Mouse (Mus musculus) ES-Bruce4 (cell line): ENCODE results near the gene Hs2st1. TPM values are rescaled to one million over a fixed set of nuclear protein-coding genes. Genes with fewer than 3 reads are reported as not detected.

Experiments
- H3K27ac ChIP-seq: 2 replicates; pipeline ENCODE4 v1.5.1; 2012; ENCODE audit warnings: low read length, inconsistent platforms; ENCODE audit not compliant: insufficient read depth
- H3K27me3 ChIP-seq: 2 replicates; pipeline ENCODE4 v1.6.1; 2012; ENCODE audit warnings: mild to moderate bottlenecking, low read length, inconsistent platforms; ENCODE audit not compliant: control insufficient read depth, poor library complexity, insufficient read depth, severe bottlenecking
- H3K36me3 ChIP-seq: 2 replicates; pipeline ENCODE4 v1.6.1; 2012; ENCODE audit warnings: inconsistent platforms, mild to moderate bottlenecking, low read length, moderate library complexity; ENCODE audit not compliant: control insufficient read depth, poor library complexity, insufficient read depth, severe bottlenecking
- H3K4me1 ChIP-seq: one replicate; pipeline ENCODE4 v1.8.1; 2011; ENCODE audit warnings: low read length; ENCODE audit not compliant: control insufficient read depth, insufficient read depth
- H3K4me3 ChIP-seq: 2 replicates; pipeline ENCODE4 v1.5.1; 2011; ENCODE audit warnings: low read depth, mild to moderate bottlenecking, low read length
- H3K9ac ChIP-seq: 2 replicates; pipeline ENCODE4 v1.6.1; 2012; ENCODE audit warnings: low read depth, mild to moderate bottlenecking, inconsistent platforms; ENCODE audit not compliant: poor library complexity, severe bottlenecking
- H3K9me3 ChIP-seq: replicated peaks from 2 replicates; pipeline ENCODE4 v1.6.1; 2012; ENCODE audit warnings: mild to moderate bottlenecking, low read length, inconsistent platforms; ENCODE audit not compliant: control insufficient read depth, poor library complexity, insufficient read depth, severe bottlenecking
- CTCF ChIP-seq: IDR thresholded peaks from one replicate; pipeline ENCODE4 v1.8.1; 2011; ENCODE audit warnings: low read depth, low read length
- EP300 ChIP-seq: IDR thresholded peaks from 2 replicates; pipeline ENCODE4 v1.6.1; 2011; ENCODE audit warnings: low read depth, low read length; ENCODE audit not compliant: insufficient read depth
- POLR2A ChIP-seq: IDR thresholded peaks from one replicate; pipeline ENCODE4 v1.8.1; 2011; ENCODE audit warnings: low read length; ENCODE audit not compliant: insufficient read depth
- polyA plus RNA-seq: library from polyadenylated mRNA; stranded (reverse); fragments of >200 nt; gene quantifications from 2 replicates; pipeline ENCODE4 v1.2.4, GENCODE M21; 2011; ENCODE audit warnings: low read depth; ENCODE audit not compliant: missing spikeins, insufficient read depth, insufficient read length

Hs2st1 gene
- polyA plus RNA-seq, 1 experiment, result 38.6 TPM

DNA sequence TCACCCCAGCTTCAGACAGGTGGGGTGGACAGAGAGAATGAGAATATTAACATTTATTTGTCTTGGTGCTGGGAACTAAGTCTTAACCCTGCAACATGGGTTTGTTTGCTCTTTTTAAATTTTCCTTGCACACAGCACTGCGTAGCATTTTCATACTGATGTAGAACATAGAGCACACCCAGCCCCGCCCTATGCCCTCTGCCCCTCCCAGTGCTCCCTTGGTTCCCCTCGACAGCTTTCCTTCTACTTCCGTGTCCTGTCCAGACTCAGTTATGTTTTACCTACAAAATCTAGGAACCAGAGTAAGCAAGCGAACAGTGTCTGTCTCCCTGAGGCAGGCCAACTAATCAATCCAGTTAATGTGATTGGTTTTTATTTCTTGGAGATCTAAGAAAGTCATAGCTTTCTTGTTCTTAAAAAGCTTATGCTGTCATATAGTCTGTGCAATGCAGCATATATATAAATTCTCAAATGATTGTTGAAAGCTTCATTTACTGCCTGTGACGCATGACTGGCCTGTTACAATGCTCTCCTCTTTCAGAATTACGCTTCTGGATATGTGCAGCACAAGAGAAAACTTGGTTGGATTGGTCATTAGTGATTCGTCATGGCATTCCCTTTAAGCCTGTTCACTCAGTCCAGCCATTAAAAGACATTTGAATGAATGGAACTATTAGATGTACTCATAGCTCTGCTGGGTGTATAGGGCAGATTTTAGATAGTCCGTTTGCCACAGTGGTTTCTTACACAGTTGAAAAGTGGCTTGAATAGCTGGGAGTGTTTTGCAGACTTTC is 23.2 kb upstream of the Hs2st1 start:
- H3K4me1 ChIP-seq, result no peaks in the 10 kb centered on the region
- TF ChIP-seq POLR2A, result no peak
- no peak for TF ChIP-seq EP300
- TF ChIP-seq CTCF, result no peak
- no peak overlapping the region for H3K27ac ChIP-seq
- no peaks in the 10 kb centered on the region for H3K27me3 ChIP-seq
- no peak overlapping the region for H3K4me3 ChIP-seq
- no peaks in the 10 kb centered on the region for H3K9me3 ChIP-seq
- peaks cover 44% of the 10 kb centered on the region for H3K36me3 ChIP-seq
- H3K9ac ChIP-seq, result no peak overlapping the region

DNA sequence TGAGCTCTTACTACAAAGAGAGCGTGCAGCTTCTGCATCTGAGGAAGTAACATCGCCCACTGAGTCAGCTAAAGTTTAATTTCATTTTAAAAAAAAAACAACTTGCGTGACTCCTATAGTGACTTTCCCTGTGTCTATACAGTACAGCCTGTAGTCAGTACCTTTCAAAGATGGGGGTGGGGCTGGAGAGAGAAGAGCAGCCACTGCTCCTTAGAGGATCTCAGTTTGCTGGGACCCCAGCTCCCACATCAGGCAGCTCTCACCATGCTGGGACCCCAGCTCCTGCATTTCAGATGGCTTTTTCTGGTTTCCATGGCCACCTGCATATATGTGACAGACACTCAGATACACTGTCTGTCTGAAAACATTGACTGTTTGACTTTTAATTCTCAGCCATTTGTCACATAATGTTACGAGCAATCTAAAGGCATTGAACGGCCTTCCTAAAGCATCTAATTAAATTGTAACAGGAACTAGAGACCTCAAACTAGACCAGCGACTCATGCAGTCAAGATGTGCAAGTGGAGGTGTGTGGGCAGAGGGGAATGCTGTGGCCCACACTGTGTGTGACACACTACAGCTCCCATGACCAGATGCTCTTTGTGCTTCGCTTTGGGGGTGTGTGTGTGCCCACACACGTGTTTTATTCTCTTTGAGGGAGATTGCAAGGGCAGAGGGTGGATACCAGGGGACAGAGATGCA is 19.4 kb upstream of the Hs2st1 start:
- Histone ChIP-seq H3K9me3 (no peaks in the 10 kb centered on the region), H3K36me3 (peaks cover 22% of the 10 kb centered on the region), H3K4me3 (no peak overlapping the region), H3K27ac (no peak overlapping the region), H3K9ac (no peak overlapping the region), H3K27me3 (no peaks in the 10 kb centered on the region), H3K4me1 (no peaks in the 10 kb centered on the region)
- TF ChIP-seq POLR2A (no peak), EP300 (no peak), CTCF (no peak)

DNA sequence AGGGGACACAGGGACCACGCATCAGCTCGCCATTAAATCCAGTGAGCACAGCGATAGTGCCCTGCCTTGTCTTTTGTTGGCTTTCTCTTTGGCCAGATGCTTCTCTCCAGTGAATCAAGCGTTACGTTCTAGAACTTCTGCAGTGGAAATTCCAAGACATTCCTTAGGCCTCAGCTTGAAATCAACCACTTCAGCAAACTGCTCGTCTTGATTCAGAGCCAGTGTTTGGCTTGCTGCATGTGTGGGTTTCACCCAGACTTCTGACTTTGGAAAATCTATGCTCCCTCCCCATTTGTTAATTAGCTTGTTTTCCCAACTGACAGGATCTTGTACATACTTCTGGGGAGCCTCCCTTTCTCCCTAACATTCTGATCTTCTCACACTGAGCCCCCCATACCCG is 16.8 kb upstream of the Hs2st1 start:
- Histone ChIP-seq H3K9me3 (no peaks in the 10 kb centered on the region), H3K9ac (no peak overlapping the region), H3K27ac (no peak overlapping the region), H3K4me1 (no peaks in the 10 kb centered on the region), H3K36me3 (peaks cover 23% of the 10 kb centered on the region), H3K4me3 (no peak overlapping the region), H3K27me3 (no peaks in the 10 kb centered on the region)
- TF ChIP-seq POLR2A (no peak), EP300 (no peak), CTCF (no peak)

DNA sequence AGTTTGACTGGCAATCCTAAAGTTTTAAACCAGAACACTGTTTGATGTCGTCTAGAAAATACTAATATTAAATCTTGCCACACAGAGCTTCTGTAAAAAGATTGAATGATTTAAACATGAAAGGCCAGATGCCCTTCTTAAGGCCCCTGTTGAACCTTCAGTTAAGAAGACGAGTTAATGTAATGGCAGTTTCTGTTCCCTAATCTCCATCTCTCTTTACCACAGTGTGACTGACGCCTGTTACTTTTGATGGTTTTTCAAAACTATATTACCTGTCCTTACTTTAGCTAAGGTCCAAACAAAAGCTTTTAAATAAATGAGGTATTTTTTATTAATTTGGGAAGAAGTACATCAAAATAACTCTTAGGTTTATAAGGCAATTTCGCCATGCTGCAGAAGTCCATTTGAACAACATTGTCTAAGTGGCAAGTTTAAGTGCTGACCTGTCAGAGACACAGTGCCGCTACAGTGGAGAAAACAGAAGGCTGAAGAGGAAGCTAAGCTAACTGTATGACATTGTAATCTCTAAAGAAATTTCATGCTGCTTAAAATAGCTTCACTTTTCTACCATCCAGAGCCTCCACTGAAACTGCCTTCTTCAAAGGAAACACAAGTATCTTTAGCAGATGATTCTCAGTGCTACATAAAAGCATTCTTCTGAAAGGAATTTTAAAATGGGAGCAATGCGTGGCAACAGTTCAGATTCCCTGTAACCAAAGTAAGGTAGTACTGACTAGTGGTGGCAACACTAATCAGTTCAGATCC is 15.0 kb upstream of the Hs2st1 start:
- H3K4me1 ChIP-seq, result no peaks in the 10 kb centered on the region
- peaks cover 11% of the 10 kb centered on the region for H3K36me3 ChIP-seq
- H3K4me3 ChIP-seq, result no peak overlapping the region
- H3K27me3 ChIP-seq, result no peaks in the 10 kb centered on the region
- H3K9me3 ChIP-seq, result no peaks in the 10 kb centered on the region
- TF ChIP-seq POLR2A (no peak), CTCF (no peak), EP300 (no peak)
- no peak overlapping the region for H3K9ac ChIP-seq
- H3K27ac ChIP-seq, result no peak overlapping the region

DNA sequence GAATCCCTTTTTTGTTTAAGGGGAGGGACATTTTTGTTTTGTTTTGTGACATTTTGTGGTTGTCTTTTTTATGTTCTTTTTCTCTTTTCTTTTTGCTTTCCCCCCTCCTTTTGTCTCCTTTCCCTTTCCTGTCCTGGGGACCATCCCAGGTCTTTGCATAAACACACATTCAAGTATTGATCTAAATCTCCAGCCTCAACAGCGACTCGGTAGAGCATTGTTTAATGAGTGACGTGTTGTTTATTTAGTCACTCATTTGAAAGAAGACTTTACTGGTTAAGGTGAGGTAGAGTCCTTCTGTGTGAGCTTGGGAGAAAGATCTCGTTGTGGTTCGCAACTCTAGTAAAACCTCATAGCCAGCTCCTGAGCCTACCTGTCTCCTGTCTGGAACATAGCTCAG is 13.8 kb upstream of the Hs2st1 start:
- no peaks in the 10 kb centered on the region for H3K27me3 ChIP-seq
- H3K4me3 ChIP-seq, result no peak overlapping the region
- no peak for TF ChIP-seq EP300
- no peaks in the 10 kb centered on the region for H3K4me1 ChIP-seq
- H3K27ac ChIP-seq, result no peak overlapping the region
- no peak overlapping the region for H3K9ac ChIP-seq
- no peaks in the 10 kb centered on the region for H3K9me3 ChIP-seq
- H3K36me3 ChIP-seq, result peaks cover 14% of the 10 kb centered on the region
